Mouse (Mus musculus): ENCODE measurements at regions not wholly inside any gene's neighbourhood (a gene's known extent, or its start where the extent isn't known, plus 50 kb on each side); places are given as distances from the start of the nearest gene placed in this dataset.

GRCm38 (mm10) chr4:137117471-137118331, 69.1 kb upstream of the Zbtb40 start:
- TF ChIP-seq POLR2A (IDR thresholded peaks at IDR 0.05; ENCODE audit: extremely low read depth, insufficient read depth, low read length) (no peak), CTCF (IDR thresholded peaks at IDR 0.05; ENCODE audit: extremely low read depth, insufficient read depth, low read length) (no peak)
